Mouse (Mus musculus) MEL (cell line): ENCODE measurements around the gene Mblac1. TPM values are rescaled to one million over a fixed set of nuclear protein-coding genes. Genes with fewer than 3 reads are reported as not detected.

Experiments used
- DNase-seq: peaks from one replicate; pipeline ENCODE4 v3.0.0; 2011; ENCODE audit warnings: low read depth, low spot score
- H3K27ac ChIP-seq: 2 replicates; pipeline ENCODE4 v1.5.1; 2012; ENCODE audit warnings: low read depth, mild to moderate bottlenecking, control low read depth, low read length, moderate library complexity; ENCODE audit not compliant: control insufficient read depth
- H3K27me3 ChIP-seq, 2 experiments: fragments of 150-350 bp in 1 of 2; sonication (generic) in 1 of 2; 2 replicates each; pipeline ENCODE4 v1.6.1; 2012; ENCODE audit warnings: low read length in 2 of 2, mild to moderate bottlenecking in 2 of 2, improper control_type of control experiment in 1 of 2, moderate library complexity in 1 of 2; ENCODE audit not compliant: insufficient read depth in 2 of 2, control insufficient read depth in 1 of 2
- H3K36me3 ChIP-seq, 2 experiments: 2 replicates each; pipeline ENCODE4 v1.6.1; 2012 to 2014; ENCODE audit warnings: low read length in 2 of 2, improper control_type of control experiment in 1 of 2, inconsistent platforms in 1 of 2, mild to moderate bottlenecking in 1 of 2; ENCODE audit not compliant: insufficient read depth in 2 of 2, control insufficient read depth in 1 of 2
- H3K4me1 ChIP-seq, 2 experiments: fragments of 150-350 bp in 1 of 2; sonication (generic) in 1 of 2; 2 replicates each; pipeline ENCODE4 v1.6.1; 2012; ENCODE audit warnings: low read length in 2 of 2, improper control_type of control experiment in 1 of 2, mild to moderate bottlenecking in 1 of 2; ENCODE audit not compliant: insufficient read depth in 2 of 2, control insufficient read depth in 1 of 2
- H3K4me3 ChIP-seq, 2 experiments: fragments of 150-350 bp in 1 of 2; sonication (generic) in 1 of 2; 2 replicates each; pipeline ENCODE4 v1.5.1; 2012; ENCODE audit warnings: low read depth in 2 of 2, low read length in 2 of 2, mild to moderate bottlenecking in 2 of 2, moderate library complexity in 2 of 2, control low read depth in 1 of 2, improper control_type of control experiment in 1 of 2; ENCODE audit not compliant: control insufficient read depth in 1 of 2, insufficient read depth in 1 of 2
- H3K79me2 ChIP-seq: 2 replicates; pipeline ENCODE4 v1.6.1; 2012; ENCODE audit warnings: mild to moderate bottlenecking, low read length, moderate library complexity; ENCODE audit not compliant: control insufficient read depth, poor library complexity, insufficient read depth
- H3K9ac ChIP-seq: 2 replicates; pipeline ENCODE4 v1.6.1; 2012; ENCODE audit warnings: low read depth, mild to moderate bottlenecking, control low read depth, low read length, moderate library complexity; ENCODE audit not compliant: control insufficient read depth, poor library complexity, severe bottlenecking
- H3K9me3 ChIP-seq: fragments of 150-350 bp; sonication (generic); replicated peaks from 2 replicates; pipeline ENCODE4 v1.6.1; 2012; ENCODE audit warnings: mild to moderate bottlenecking, low read length, improper control_type of control experiment, moderate library complexity; ENCODE audit not compliant: insufficient read depth
- EP300 ChIP-seq, 2 experiments: IDR thresholded peaks; 2 replicates each; pipeline ENCODE4 v1.6.1; 2011; ENCODE audit warnings: improper control_type of control experiment in 2 of 2, low read length in 2 of 2, low read depth in 1 of 2, mild to moderate bottlenecking in 1 of 2
- ETS1 ChIP-seq: IDR thresholded peaks from 2 replicates; pipeline ENCODE4 v1.6.1; 2012; ENCODE audit warnings: low read depth, mild to moderate bottlenecking, inconsistent platforms, low read length, improper control_type of control experiment, moderate library complexity
- GABPA ChIP-seq: IDR thresholded peaks from 2 replicates; pipeline ENCODE4 v1.6.1; 2012; ENCODE audit warnings: low read depth, mild to moderate bottlenecking, inconsistent platforms, low read length, improper control_type of control experiment, moderate library complexity
- HCFC1 ChIP-seq: IDR thresholded peaks from 2 replicates; pipeline ENCODE4 v1.6.1; 2012; ENCODE audit warnings: low read depth, mild to moderate bottlenecking, inconsistent platforms, low read length, improper control_type of control experiment, moderate library complexity
- JUND ChIP-seq: IDR thresholded peaks from 2 replicates; pipeline ENCODE4 v1.6.1; 2011; ENCODE audit warnings: low read depth, mild to moderate bottlenecking, improper control_type of control experiment, low read length
- KAT2A ChIP-seq: conservative IDR thresholded peaks from 2 replicates; pipeline ENCODE4 v1.6.1; 2012; ENCODE audit warnings: low read depth, low read length, improper control_type of control experiment, inconsistent platforms
- MAFK ChIP-seq: IDR thresholded peaks from 2 replicates; pipeline ENCODE4 v1.6.1; 2011; ENCODE audit warnings: low read depth, mild to moderate bottlenecking, low read length, improper control_type of control experiment, borderline replicate concordance
- MEF2A ChIP-seq: IDR thresholded peaks from 2 replicates; pipeline ENCODE4 v1.6.1; 2014; ENCODE audit warnings: low read depth, mild to moderate bottlenecking, inconsistent platforms, low read length, improper control_type of control experiment; ENCODE audit not compliant: poor library complexity, insufficient replicate concordance, severe bottlenecking; ENCODE audit errors: extremely low read depth
- MXI1 ChIP-seq: IDR thresholded peaks from 2 replicates; pipeline ENCODE4 v1.6.1; 2011; ENCODE audit warnings: mild to moderate bottlenecking, low read depth, low read length, improper control_type of control experiment
- NELFE ChIP-seq: IDR thresholded peaks from 2 replicates; pipeline ENCODE4 v1.6.1; 2011; ENCODE audit warnings: low read depth, low read length, improper control_type of control experiment
- NRF1 ChIP-seq: IDR thresholded peaks from 2 replicates; pipeline ENCODE4 v1.6.1; 2014; ENCODE audit warnings: low read depth, mild to moderate bottlenecking, inconsistent platforms, low read length, improper control_type of control experiment, moderate library complexity; ENCODE audit not compliant: poor library complexity, insufficient read depth, severe bottlenecking
- POLR2A ChIP-seq, 2 experiments: IDR thresholded peaks; 2 replicates each; pipeline ENCODE4 v1.6.1; 2011 to 2012; ENCODE audit warnings: low read length in 2 of 2, mild to moderate bottlenecking in 2 of 2, control low read depth in 1 of 2, improper control_type of control experiment in 1 of 2, low read depth in 1 of 2, moderate library complexity in 1 of 2; ENCODE audit not compliant: control insufficient read depth in 1 of 2, insufficient read depth in 1 of 2, poor library complexity in 1 of 2
- POLR2AphosphoS2 ChIP-seq: IDR thresholded peaks from 2 replicates; pipeline ENCODE4 v1.6.1; 2011; ENCODE audit warnings: low read length, improper control_type of control experiment
- RCOR1 ChIP-seq: IDR thresholded peaks from 2 replicates; pipeline ENCODE4 v1.6.1; 2012; ENCODE audit warnings: low read depth, mild to moderate bottlenecking, inconsistent platforms, low read length, improper control_type of control experiment
- SMC3 ChIP-seq: IDR thresholded peaks from 2 replicates; pipeline ENCODE4 v1.6.1; 2011; ENCODE audit warnings: low read depth, low read length, improper control_type of control experiment
- TAL1 ChIP-seq: IDR thresholded peaks from 2 replicates; pipeline ENCODE4 v1.6.1; 2012; ENCODE audit warnings: mild to moderate bottlenecking, inconsistent platforms, low read length, moderate library complexity, mixed read lengths
- UBTF ChIP-seq: IDR thresholded peaks from 2 replicates; pipeline ENCODE4 v1.6.1; 2012; ENCODE audit warnings: low read depth, mild to moderate bottlenecking, inconsistent platforms, low read length, improper control_type of control experiment, moderate library complexity, borderline replicate concordance; ENCODE audit not compliant: insufficient read depth
- ZC3H11A ChIP-seq: IDR thresholded peaks from 2 replicates; pipeline ENCODE4 v1.6.1; 2012; ENCODE audit warnings: low read depth, mild to moderate bottlenecking, inconsistent platforms, low read length, improper control_type of control experiment
- ZKSCAN1 ChIP-seq: IDR thresholded peaks from 2 replicates; pipeline ENCODE4 v1.6.1; 2012; ENCODE audit warnings: low read depth, mild to moderate bottlenecking, inconsistent platforms, low read length, improper control_type of control experiment, moderate library complexity
- polyA plus RNA-seq, 2 experiments: library from polyadenylated mRNA; stranded (reverse) in 1 of 2; unstranded in 1 of 2; fragments of >175 nt in 1 of 2; fragments of >200 nt in 1 of 2; gene quantifications; 2 replicates each; pipeline versions ENCODE4 v1.2.1 to v1.2.4; 2012; ENCODE audit warnings: low replicate concordance in 2 of 2, low read depth in 1 of 2; ENCODE audit not compliant: insufficient read length in 2 of 2, insufficient read depth in 1 of 2, missing spikeins in 1 of 2
- total RNA-seq: library from RNA; depleted of rRNA; stranded (reverse); fragments of 300-350 nt; gene quantifications from 2 replicates; pipeline ENCODE4 v1.2.3, GENCODE M21; 2012

The Mblac1 gene
- total and polyA plus RNA-seq, 3 experiments, result 5.0 to 5.7 TPM; not detected in 1

GRCm38 (mm10) chr5:138160842-138161665 is 33.1 kb upstream of the Mblac1 start, which contains the start of gene Cops6 (continued):
- no peak for TF ChIP-seq TAL1
- TF ChIP-seq ZKSCAN1, result no peak
- TF ChIP-seq RCOR1, result no peak
- TF ChIP-seq JUND, result no peak
- no peak for TF ChIP-seq GABPA
- TF ChIP-seq NELFE, result peak; percentile 87
- TF ChIP-seq MEF2A, result no peak
- peak; percentile 79 to 81 for TF ChIP-seq POLR2A (IDR thresholded peaks at IDR 0.05; ENCODE audit: control insufficient read depth in 1 of 2, insufficient read depth in 1 of 2, low read depth in 1 of 2, low read length in 2 of 2, poor library complexity in 1 of 2)
- TF ChIP-seq HCFC1, result peak; percentile 97
- TF ChIP-seq UBTF, result 0 out of 2 replicates have a peak, but pooled peaks have one; percentile 22
- TF ChIP-seq POLR2AphosphoS2, result peak; percentile 58; the same call in 1 of the 2 replicates
- no peak for TF ChIP-seq ETS1
- peak; percentile 85 for TF ChIP-seq KAT2A
- TF ChIP-seq EP300 (IDR thresholded peaks at IDR 0.05; ENCODE audit: low read depth in 1 of 2, low read length in 2 of 2), result no peak
- no peak for TF ChIP-seq ZC3H11A
- TF ChIP-seq MXI1, result peak; percentile 75
- TF ChIP-seq, all 39 proteins: peak for 19

GRCm38 (mm10) chr5:138163046-138163445 is 31.1 kb upstream of the Mblac1 start:
- H3K79me2 ChIP-seq, result peaks cover 9% of the 10 kb centered on the region
- H3K36me3 ChIP-seq, result peaks cover 3 to 7% of the 10 kb centered on the region in 2 experiments; a peak in 1 of 4 replicates
- H3K27ac ChIP-seq, result no peak overlapping the region
- H3K4me3 ChIP-seq, result no peak overlapping the region
- DNase-seq, result no peak
- peaks cover 0 to 3% of the 10 kb centered on the region in 2 experiments; a peak in 1 of 4 replicates for H3K4me1 ChIP-seq
- no peaks in the 10 kb centered on the region for H3K27me3 ChIP-seq
- H3K9ac ChIP-seq, result no peak overlapping the region
- no peak for TF ChIP-seq SMC3
- TF ChIP-seq MEF2A, result no peak
- TF ChIP-seq TAL1, result no peak
- no peaks in the 10 kb centered on the region for H3K9me3 ChIP-seq

- no peaks in the 10 kb centered on the region for H3K27me3 ChIP-seq
- TF ChIP-seq NRF1, result no peak
- TF ChIP-seq MAFK, result 0 out of 2 replicates have a peak, but pooled peaks have one; percentile 6
- no peak overlapping the region for H3K9ac ChIP-seq
- peaks cover 3 to 7% of the 10 kb centered on the region in 2 experiments; a peak in 2 of 4 replicates for H3K36me3 ChIP-seq
- H3K4me1 ChIP-seq, result peaks cover 0 to 3% of the 10 kb centered on the region in 2 experiments; a peak in 1 of 4 replicates
- H3K79me2 ChIP-seq, result peaks cover 9% of the 10 kb centered on the region
- DNase-seq, result peak; percentile 42
- no peaks in the 10 kb centered on the region for H3K9me3 ChIP-seq
- no peak overlapping the region for H3K27ac ChIP-seq
- no peak overlapping the region for H3K4me3 ChIP-seq
Measured at GRCm38 (mm10) chr5:138163610-138164009, 30.5 kb upstream of the Mblac1 start.
